Mouse (Mus musculus) heart, postnatal 14 days (tissue): Measurements from ENCODE around the gene Ddc. TPM values are rescaled to one million over a fixed set of nuclear protein-coding genes. Genes with fewer than 3 reads are reported as not detected.

Experiments
- DNase-seq, 2 experiments: peaks; one replicate each; pipeline ENCODE4 v3.0.0; 2021 to 2022
- intact Hi-C: fragments of 180-260 bp; cut with DNase I; formaldehyde crosslinking; loops from one replicate; pipeline ENCODE4 v1.15.1; 2025
- long read RNA-seq, 2 experiments: library from polyadenylated mRNA; stranded (forward); transcript quantifications; one replicate each; pipeline ENCODE4 v2.0.0; 2021
- total RNA-seq, 2 experiments: library from RNA; stranded (reverse); gene quantifications; 2 replicates each; pipeline ENCODE4 v1.2.3; 2021

Ddc gene
- 1 to 10 TPM; 3.1 to 5.8 TPM for total RNA-seq
- long read RNA-seq, experiment 1, partial matches to known transcripts, result 0 of 1 reads
- long read RNA-seq, experiment 1, other reads (novel, unspliced or antisense), result 1 of 1 reads
- long read RNA-seq, experiment 2, partial matches to known transcripts, result 0 of 1 reads
- long read RNA-seq, experiment 2, other reads (novel, unspliced or antisense), result 1 of 1 reads

- no peak for DNase-seq
- intact Hi-C loops, result no loop called here
These were observed at the start of gene Ddc for GRCm38 (mm10) chr11:11897645-11898357. Ddc (minus strand) TSS chr11:11898144.

GRCm38 (mm10) chr11:11945766-11946165 lies 47.8 kb upstream of the Ddc start:
- DNase-seq, result no peak
- intact Hi-C loops, result no loop called here

- intact Hi-C loops, result no loop called here
- no peak for DNase-seq
These were observed 46.9 kb upstream of the Ddc start for GRCm38 (mm10) chr11:11944814-11945213.

GRCm38 (mm10) chr11:11944082-11944349 lies 46.1 kb upstream of the Ddc start:
- DNase-seq, result no peak
- intact Hi-C loops, result no loop called here

- no peak for DNase-seq
- intact Hi-C loops, result no loop called here
These were observed 45.5 kb upstream of the Ddc start for GRCm38 (mm10) chr11:11943240-11944081.

GRCm38 (mm10) chr11:11942320-11943217 lies 44.6 kb upstream of the Ddc start:
- no peak for DNase-seq
- intact Hi-C loops, result no loop called here

- DNase-seq, result no peak
- intact Hi-C loops, result no loop called here
These were observed 43.1 kb upstream of the Ddc start for GRCm38 (mm10) chr11:11940833-11941681.

- intact Hi-C loops, result no loop called here
These were observed 41.7 kb upstream of the Ddc start for GRCm38 (mm10) chr11:11939611-11940010.

GRCm38 (mm10) chr11:11938591-11938990 lies 40.6 kb upstream of the Ddc start:
- no peak for DNase-seq
- intact Hi-C loops, result no loop called here

More at GRCm38 (mm10) chr11:11939611-11940010, 41.7 kb upstream of the Ddc start:
- no peak for DNase-seq

GRCm38 (mm10) chr11:11937340-11938030 lies 39.5 kb upstream of the Ddc start:
- no peak for DNase-seq
- intact Hi-C loops, result no loop called here

GRCm38 (mm10) chr11:11934808-11935207 lies 36.9 kb upstream of the Ddc start:
- intact Hi-C loops, result no loop called here
- DNase-seq, result no peak

- intact Hi-C loops, result no loop called here
- no peak for DNase-seq
These were observed 34.3 kb upstream of the Ddc start for GRCm38 (mm10) chr11:11932102-11932789.

GRCm38 (mm10) chr11:11931688-11932087 lies 33.7 kb upstream of the Ddc start:
- no peak for DNase-seq
- intact Hi-C loops, result no loop called here

GRCm38 (mm10) chr11:11930527-11930926 lies 32.6 kb upstream of the Ddc start:
- no peak for DNase-seq
- intact Hi-C loops, result no loop called here

GRCm38 (mm10) chr11:11929059-11929458 lies 31.1 kb upstream of the Ddc start:
- no peak for DNase-seq
- intact Hi-C loops, result no loop called here

GRCm38 (mm10) chr11:11928586-11928985 lies 30.6 kb upstream of the Ddc start:
- intact Hi-C loops, result no loop called here
- DNase-seq, result no peak

GRCm38 (mm10) chr11:11923900-11924299 lies 26.0 kb upstream of the Ddc start:
- DNase-seq, result no peak
- intact Hi-C loops, result no loop called here

GRCm38 (mm10) chr11:11923345-11923744 lies 25.4 kb upstream of the Ddc start:
- DNase-seq, result no peak
- intact Hi-C loops, result no loop called here

GRCm38 (mm10) chr11:11922106-11922505 lies 24.2 kb upstream of the Ddc start:
- DNase-seq, result no peak
- intact Hi-C loops, result no loop called here
